Mouse (Mus musculus): ENCODE data around the gene Det1. TPM values are rescaled to one million over a fixed set of nuclear protein-coding genes. Genes with fewer than 3 reads are reported as not detected.

The Det1 gene
- polyA plus RNA-seq, 1 experiment from 2014 or later = 12.6 TPM

GRCm38 (mm10) chr7:78797843-78798455 is 49.1 kb downstream of the Det1 start:
- Histone ChIP-seq H3K27me3 (replicated peaks) (no peaks in the 10 kb centered on the region), H3K4me2 (no peak overlapping the region), H3K36me3 (peaks cover 6% of the 10 kb centered on the region; the same call in 1 of the 2 replicates), H3K27ac (replicated peaks) (no peak overlapping the region), H3K4me1 (peaks cover 8% of the 10 kb centered on the region; the same call in 1 of the 2 replicates), H3K9ac (replicated peaks) (no peak overlapping the region), H3K9me3 (replicated peaks) (no peaks in the 10 kb centered on the region; the same call in 1 of the 2 replicates), H3K4me3 (replicated peaks) (no peak overlapping the region)
- ATAC-seq (ENCODE audit: low FRiP score) = no peak
- WGBS = 39% methylated on average over 8 of the region's 9 CpGs

- Histone ChIP-seq H3K4me1 (peaks cover 10% of the 10 kb centered on the region; the same call in 1 of the 2 replicates), H3K4me2 (no peak overlapping the region), H3K4me3 (replicated peaks) (no peak overlapping the region), H3K36me3 (peaks cover 6% of the 10 kb centered on the region; the same call in 1 of the 2 replicates), H3K27me3 (replicated peaks) (no peaks in the 10 kb centered on the region), H3K9ac (replicated peaks) (no peak overlapping the region), H3K27ac (replicated peaks) (no peak overlapping the region), H3K9me3 (replicated peaks) (no peaks in the 10 kb centered on the region; the same call in 1 of the 2 replicates)
- ATAC-seq (ENCODE audit: low FRiP score) = no peak
- 84% methylated on average over 3 of the region's 3 CpGs for WGBS
These were observed 50.4 kb downstream of the Det1 start for GRCm38 (mm10) chr7:78796624-78797023.

- H3K9ac ChIP-seq (replicated peaks) = no peak overlapping the region
These were observed 52.4 kb downstream of the Det1 start for GRCm38 (mm10) chr7:78794571-78795092.

GRCm38 (mm10) chr7:78793895-78794570 is 53.0 kb downstream of the Det1 start:
- Histone ChIP-seq H3K27me3 (replicated peaks) (no peaks in the 10 kb centered on the region), H3K9ac (replicated peaks) (no peak overlapping the region), H3K27ac (replicated peaks) (no peak overlapping the region), H3K36me3 (peaks cover 22% of the 10 kb centered on the region), H3K4me2 (no peak overlapping the region), H3K4me1 (peaks cover 10% of the 10 kb centered on the region; the same call in 1 of the 2 replicates), H3K9me3 (replicated peaks) (no peaks in the 10 kb centered on the region; the same call in 1 of the 2 replicates), H3K4me3 (replicated peaks) (no peak overlapping the region)
- ATAC-seq (ENCODE audit: low FRiP score) = no peak
- 90% methylated on average over 13 of the region's 13 CpGs for WGBS

More at GRCm38 (mm10) chr7:78794571-78795092, 52.4 kb downstream of the Det1 start:
- Histone ChIP-seq H3K27ac (replicated peaks) (no peak overlapping the region), H3K4me1 (peaks cover 10% of the 10 kb centered on the region; the same call in 1 of the 2 replicates), H3K9me3 (replicated peaks) (no peaks in the 10 kb centered on the region; the same call in 1 of the 2 replicates), H3K4me3 (replicated peaks) (no peak overlapping the region), H3K27me3 (replicated peaks) (no peaks in the 10 kb centered on the region), H3K4me2 (no peak overlapping the region), H3K36me3 (peaks cover 16% of the 10 kb centered on the region)
- ATAC-seq (ENCODE audit: low FRiP score) = no peak
- WGBS = 71% methylated on average over 6 of the region's 6 CpGs

DNA sequence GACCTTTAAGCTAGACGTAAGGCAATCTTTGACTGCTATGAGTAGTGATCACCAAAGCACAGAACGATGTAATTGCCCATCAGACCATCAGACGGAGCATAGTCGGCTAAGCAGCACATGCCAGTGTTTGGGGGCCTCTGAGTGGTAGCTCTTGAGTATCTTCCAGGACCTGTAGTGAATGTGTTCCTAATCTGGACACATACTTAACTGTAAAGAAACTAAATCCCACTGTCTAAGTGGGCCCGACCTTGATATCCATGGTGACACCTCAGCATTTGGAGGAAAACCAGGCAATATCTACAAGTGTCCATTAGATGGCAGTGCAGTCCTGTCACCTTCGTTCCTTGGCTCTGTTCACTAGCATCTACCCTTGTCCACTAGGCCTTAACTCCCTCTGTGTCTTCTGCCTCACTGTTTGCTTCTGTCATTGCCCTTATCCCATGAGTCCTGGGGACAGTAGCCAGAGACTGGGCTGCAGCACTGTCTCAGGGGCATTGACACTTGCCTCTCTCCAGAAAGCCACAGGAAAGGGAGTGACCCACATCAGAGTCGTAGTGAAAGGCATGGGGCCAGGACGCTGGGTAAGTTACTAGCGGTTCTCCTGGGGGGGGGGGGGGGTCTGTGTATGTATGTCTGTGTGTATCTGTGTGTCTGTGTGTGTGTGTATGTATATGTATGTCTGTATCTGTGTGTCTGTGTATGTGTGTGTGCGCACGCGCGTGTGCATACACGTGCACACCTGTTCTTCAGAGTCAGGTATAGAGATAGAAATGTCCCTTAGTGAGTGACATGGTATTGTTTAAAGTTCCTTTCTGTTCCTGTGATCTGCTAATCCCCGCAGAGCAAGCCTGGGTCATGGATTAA is 55.5 kb downstream of the Det1 start:
- H3K4me2 ChIP-seq = no peak overlapping the region
- no peaks in the 10 kb centered on the region for H3K27me3 ChIP-seq (replicated peaks)
- no peaks in the 10 kb centered on the region; the same call in 1 of the 2 replicates for H3K9me3 ChIP-seq (replicated peaks)
- H3K4me1 ChIP-seq = 0 out of 2 replicates have a peak, but pooled peaks cover 2% of the 10 kb centered on the region
- H3K27ac ChIP-seq (replicated peaks) = no peak overlapping the region
- WGBS = 85% methylated on average over 15 of the region's 15 CpGs
- H3K36me3 ChIP-seq = peaks cover 28% of the 10 kb centered on the region
- ATAC-seq (ENCODE audit: low FRiP score) = peak; percentile 79
- H3K9ac ChIP-seq (replicated peaks) = no peak overlapping the region
- no peak overlapping the region for H3K4me3 ChIP-seq (replicated peaks)

- no peak for ATAC-seq (ENCODE audit: low FRiP score)
- no peaks in the 10 kb centered on the region for H3K9me3 ChIP-seq (replicated peaks)
- peaks cover 29% of the 10 kb centered on the region for H3K4me1 ChIP-seq
- no peaks in the 10 kb centered on the region for H3K27me3 ChIP-seq (replicated peaks)
- H3K4me2 ChIP-seq = no peak overlapping the region
- no peak overlapping the region for H3K4me3 ChIP-seq (replicated peaks)
- WGBS = 93% methylated on average over 12 of the region's 12 CpGs
- peaks cover 23% of the 10 kb centered on the region for H3K36me3 ChIP-seq
- H3K9ac ChIP-seq (replicated peaks) = no peak overlapping the region
- no peak overlapping the region for H3K27ac ChIP-seq (replicated peaks)
These were observed 59.2 kb downstream of the Det1 start for GRCm38 (mm10) chr7:78787793-78788380.

DNA sequence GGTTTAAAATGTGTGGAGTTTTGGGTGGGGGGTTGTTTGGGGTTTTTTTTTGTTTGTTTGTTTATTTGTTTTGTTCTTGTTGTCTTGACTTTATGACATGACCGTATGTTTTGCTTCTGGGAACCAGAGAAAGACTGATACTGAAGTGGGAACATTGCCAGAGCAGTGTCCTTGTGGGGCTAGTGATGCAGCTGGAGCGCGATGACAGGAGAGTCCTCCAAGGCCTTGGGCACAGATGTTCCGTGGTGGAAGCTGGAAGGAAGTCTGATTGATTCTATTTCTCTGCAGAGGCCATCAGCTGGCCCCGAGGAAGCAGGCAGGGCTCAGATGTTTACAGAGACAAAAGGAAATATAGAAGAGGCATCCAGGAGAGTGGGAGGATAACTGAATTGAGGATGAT is 61.2 kb downstream of the Det1 start:
- Histone ChIP-seq H3K4me1 (peaks cover 39% of the 10 kb centered on the region), H3K9me3 (replicated peaks) (no peaks in the 10 kb centered on the region), H3K27ac (replicated peaks) (no peak overlapping the region), H3K4me2 (no peak overlapping the region), H3K36me3 (peaks cover 22% of the 10 kb centered on the region), H3K4me3 (replicated peaks) (no peak overlapping the region), H3K27me3 (replicated peaks) (no peaks in the 10 kb centered on the region), H3K9ac (replicated peaks) (no peak overlapping the region)
- no peak for ATAC-seq (ENCODE audit: low FRiP score)
- 50% methylated on average over 5 of the region's 5 CpGs for WGBS

- H3K4me2 ChIP-seq = peak within 1 kb of the TSS; percentile 92
- peak within 1 kb of the TSS; percentile 71 for H3K4me3 ChIP-seq (replicated peaks)
- peak; percentile 99 for ATAC-seq (ENCODE audit: low FRiP score)
- H3K36me3 ChIP-seq = peaks cover 27% of the 10 kb centered on the region
- peak within 1 kb of the TSS; percentile 81 for H3K9ac ChIP-seq (replicated peaks)
- peaks cover 39% of the 10 kb centered on the region for H3K4me1 ChIP-seq
- H3K27ac ChIP-seq (replicated peaks) = peak within 1 kb of the TSS; percentile 73
- no peaks in the 10 kb centered on the region for H3K27me3 ChIP-seq (replicated peaks)
- H3K9me3 ChIP-seq (replicated peaks) = no peaks in the 10 kb centered on the region
- WGBS = under 1% methylated on average over 44 of the region's 44 CpGs
These were observed 64.2 kb downstream of the Det1 start, which contains the start of the genes Mrps11 and Mrpl46 for GRCm38 (mm10) chr7:78782639-78783581. TSS of gene Mrps11 (plus strand) at chr7:78783119. TSS of gene Mrpl46 (minus strand) at chr7:78783531.

- no peak for ATAC-seq (ENCODE audit: low FRiP score)
- H3K36me3 ChIP-seq = peaks cover 64% of the 10 kb centered on the region
- WGBS = 91% methylated on average over 5 of the region's 5 CpGs
These were observed 68.3 kb downstream of the Det1 start for GRCm38 (mm10) chr7:78778741-78779140.

More at GRCm38 (mm10) chr7:78778741-78779140, 68.3 kb downstream of the Det1 start:
- Histone ChIP-seq H3K9me3 (replicated peaks) (no peaks in the 10 kb centered on the region), H3K4me2 (no peak overlapping the region), H3K27me3 (replicated peaks) (no peaks in the 10 kb centered on the region), H3K4me1 (peaks cover 16% of the 10 kb centered on the region), H3K4me3 (replicated peaks) (no peak overlapping the region), H3K9ac (replicated peaks) (no peak overlapping the region), H3K27ac (replicated peaks) (no peak overlapping the region)
